Mouse (Mus musculus): ENCODE data around the gene Ippk. TPM values are rescaled to one million over a fixed set of nuclear protein-coding genes. Genes with fewer than 3 reads are reported as not detected.

Ippk gene
- polyA plus RNA-seq (2014; fragmentation: Illumina TruSeq; extraction: RNeasy Lipid Tissue Mini Kit (QIAGEN cat#74804); ENCODE audit: low read depth, low replicate concordance), result 4.4 TPM

DNA sequence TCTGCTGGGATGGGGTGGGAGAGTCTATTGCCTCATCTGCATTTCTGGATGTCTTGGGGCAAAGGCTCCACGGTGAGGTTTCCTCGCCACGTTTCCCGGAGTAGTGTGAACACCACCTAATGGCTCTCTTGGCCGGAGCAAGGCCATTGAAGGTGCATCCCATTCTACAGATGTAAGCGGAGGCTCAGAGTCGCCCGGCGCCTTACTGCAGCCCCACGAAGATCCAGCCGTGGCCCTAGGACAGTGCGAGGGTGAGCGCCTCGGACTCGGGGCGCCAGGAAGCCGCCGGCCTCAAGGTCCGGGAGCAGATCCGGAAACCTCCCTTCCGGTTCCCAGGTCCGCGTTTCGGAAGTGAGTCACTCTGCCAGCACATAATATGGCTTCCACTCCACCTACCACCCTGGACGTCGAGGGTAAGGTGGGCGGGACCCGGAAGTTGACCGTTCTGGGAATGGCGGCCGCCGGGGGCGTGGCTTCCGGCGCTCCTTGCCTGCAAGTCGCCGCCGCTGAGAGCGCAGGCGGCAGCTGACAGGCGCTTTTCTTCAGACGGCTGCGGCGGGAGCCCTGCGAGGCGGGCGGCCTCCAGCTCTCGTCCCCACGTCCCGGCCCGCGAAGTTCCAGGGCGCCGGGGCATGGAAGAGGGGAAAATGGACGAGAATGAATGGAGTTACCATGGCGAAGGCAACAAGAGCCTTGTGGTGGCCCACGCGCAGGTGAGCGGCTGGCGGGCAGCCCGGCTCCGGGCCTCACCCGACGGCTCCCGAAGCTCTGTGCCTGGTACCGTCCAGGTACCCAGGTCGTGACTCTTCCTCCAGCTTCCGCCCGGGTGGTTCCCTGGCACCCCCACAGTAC, at the start of gene Ippk:
TSS of gene Ippk (plus strand) at position 496 of the 852 bp plus-strand sequence.

DNA sequence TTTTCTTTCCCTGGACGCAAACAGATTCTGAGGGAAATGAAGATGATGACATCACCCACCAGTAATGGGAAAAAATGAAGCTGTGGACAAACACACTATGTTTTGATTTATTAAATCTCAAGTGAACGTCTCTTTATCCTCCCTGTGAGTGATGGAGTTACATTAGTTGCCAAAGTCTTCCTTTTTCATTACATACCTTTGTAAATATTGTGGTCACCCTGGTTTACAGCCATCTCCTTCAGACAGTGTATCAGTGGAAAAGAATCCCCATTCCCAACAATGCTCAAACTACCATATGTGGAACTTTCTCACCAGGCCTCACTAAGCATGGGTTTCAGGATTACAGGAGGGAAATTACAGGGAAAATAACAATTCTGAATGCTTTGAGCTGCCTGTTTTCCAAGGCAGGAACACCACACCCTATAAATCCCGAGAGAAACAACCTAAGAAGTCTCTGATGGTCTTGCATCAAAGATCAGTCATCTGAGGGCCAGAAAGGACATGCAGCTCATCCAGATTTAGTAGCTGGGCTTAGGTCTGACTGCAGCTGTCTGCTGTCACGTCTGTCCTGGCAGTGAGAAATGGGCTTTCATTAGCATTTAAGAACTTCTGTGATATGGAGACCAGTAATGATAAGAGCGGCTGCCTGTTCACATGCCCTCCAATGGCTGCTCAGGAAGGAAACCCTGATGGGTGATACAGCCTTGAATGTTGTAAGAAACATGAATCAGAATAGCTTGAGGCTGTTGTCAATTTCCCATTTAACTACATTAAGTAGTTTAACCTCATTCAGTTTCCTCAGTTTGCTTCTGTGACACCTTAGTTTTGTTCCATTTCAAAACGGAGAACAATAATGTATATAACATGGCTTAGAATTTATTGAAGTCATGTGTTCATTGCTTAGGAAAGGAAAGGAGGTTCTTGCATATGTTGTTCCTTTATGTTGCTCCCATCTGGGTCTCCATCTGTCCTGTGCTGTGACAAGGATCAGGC, 71.6 kb downstream of the Ippk start, which contains the start of gene Tes3-ps:
TSS of gene Tes3-ps (plus strand) at position 943 of the 993 bp plus-strand sequence.

DNA sequence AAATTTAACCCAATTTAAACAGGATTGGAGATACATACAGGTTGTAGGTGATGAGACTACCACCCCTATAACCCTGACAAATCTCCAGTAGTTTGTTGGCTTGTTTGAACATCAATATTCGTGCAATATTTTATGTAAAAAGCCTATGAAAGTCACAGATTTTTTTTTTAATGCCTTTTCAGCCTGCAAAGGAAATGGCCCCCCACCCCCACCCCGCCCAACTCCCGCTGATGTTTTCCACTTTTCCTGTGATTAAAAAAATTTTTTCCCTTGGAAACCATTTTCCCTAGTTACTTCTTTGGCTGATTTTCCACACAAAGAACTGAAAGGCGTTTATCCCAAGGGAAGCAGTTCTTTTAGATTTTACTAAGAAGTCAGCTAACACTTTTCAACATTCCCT, 83.5 kb downstream of the Ippk start, which contains the start of gene Ecm2:
TSS of gene Ecm2 (plus strand) at position 301 of the 400 bp plus-strand sequence.

Other genes starting within 250 kb of the Ippk start
- 6.9 TPM for gene Ninj1, start 233.8 kb upstream of the Ippk start, polyA plus RNA-seq (2014; fragmentation: Illumina TruSeq; extraction: RNeasy Lipid Tissue Mini Kit (QIAGEN cat#74804); ENCODE audit: low read depth, low replicate concordance)
- gene Card19, start 205.2 kb upstream of the Ippk start, polyA plus RNA-seq (2014; fragmentation: Illumina TruSeq; extraction: RNeasy Lipid Tissue Mini Kit (QIAGEN cat#74804); ENCODE audit: low read depth, low replicate concordance), result 0.74 TPM
- gene Susd3, start 172.5 kb upstream of the Ippk start, polyA plus RNA-seq (2014; fragmentation: Illumina TruSeq; extraction: RNeasy Lipid Tissue Mini Kit (QIAGEN cat#74804); ENCODE audit: low read depth, low replicate concordance), result not detected
- gene Fgd3, start 100.9 kb upstream of the Ippk start, polyA plus RNA-seq (2014; fragmentation: Illumina TruSeq; extraction: RNeasy Lipid Tissue Mini Kit (QIAGEN cat#74804); ENCODE audit: low read depth, low replicate concordance), result 0.21 TPM
- gene Bicd2, start 79.7 kb upstream of the Ippk start, polyA plus RNA-seq (2014; fragmentation: Illumina TruSeq; extraction: RNeasy Lipid Tissue Mini Kit (QIAGEN cat#74804); ENCODE audit: low read depth, low replicate concordance), result 9.6 TPM
- gene Tes3-ps, start 72.1 kb downstream of the Ippk start, polyA plus RNA-seq (2014; fragmentation: Illumina TruSeq; extraction: RNeasy Lipid Tissue Mini Kit (QIAGEN cat#74804); ENCODE audit: low read depth, low replicate concordance), result 0.50 TPM
- 1.7 TPM for gene Ecm2, start 83.6 kb downstream of the Ippk start, polyA plus RNA-seq (2014; fragmentation: Illumina TruSeq; extraction: RNeasy Lipid Tissue Mini Kit (QIAGEN cat#74804); ENCODE audit: low read depth, low replicate concordance)
- 0.48 TPM for gene Aspn, start 123.2 kb downstream of the Ippk start, polyA plus RNA-seq (2014; fragmentation: Illumina TruSeq; extraction: RNeasy Lipid Tissue Mini Kit (QIAGEN cat#74804); ENCODE audit: low read depth, low replicate concordance)
- gene Omd, start 161.2 kb downstream of the Ippk start, polyA plus RNA-seq (2014; fragmentation: Illumina TruSeq; extraction: RNeasy Lipid Tissue Mini Kit (QIAGEN cat#74804); ENCODE audit: low read depth, low replicate concordance), result 2.2 TPM
- 8.5 TPM for gene Ogn, start 186.8 kb downstream of the Ippk start, polyA plus RNA-seq (2014; fragmentation: Illumina TruSeq; extraction: RNeasy Lipid Tissue Mini Kit (QIAGEN cat#74804); ENCODE audit: low read depth, low replicate concordance)
- 1.2 TPM for gene Cenpp, start 231.5 kb downstream of the Ippk start, polyA plus RNA-seq (2014; fragmentation: Illumina TruSeq; extraction: RNeasy Lipid Tissue Mini Kit (QIAGEN cat#74804); ENCODE audit: low read depth, low replicate concordance)
- 13.7 TPM for gene Nol8, start 231.8 kb downstream of the Ippk start, polyA plus RNA-seq (2014; fragmentation: Illumina TruSeq; extraction: RNeasy Lipid Tissue Mini Kit (QIAGEN cat#74804); ENCODE audit: low read depth, low replicate concordance)